Mouse (Mus musculus) CH12.LX (cell line): ENCODE results near the gene Dzip1l. TPM values are rescaled to one million over a fixed set of nuclear protein-coding genes. Genes with fewer than 3 reads are reported as not detected.

ENCODE experiments used
- DNase-seq: peaks from one replicate; pipeline ENCODE4 v3.0.0-alpha.2; 2013; ENCODE audit errors: extremely low read depth
- H3K27ac ChIP-seq: 2 replicates; pipeline ENCODE4 v1.5.1; 2012; ENCODE audit warnings: low read depth, mild to moderate bottlenecking, control low read depth, moderate library complexity; ENCODE audit not compliant: insufficient read depth
- H3K27me3 ChIP-seq: replicated peaks from 2 replicates; pipeline ENCODE3; 2012; ENCODE audit warnings: inconsistent platforms
- H3K36me3 ChIP-seq, 2 experiments: replicated peaks in 1 of 2; 2 replicates each; pipeline versions ENCODE3 to v1.6.1; 2012; ENCODE audit warnings: inconsistent platforms in 1 of 2, low read length in 1 of 2, mild to moderate bottlenecking in 1 of 2, mixed read lengths in 1 of 2, moderate library complexity in 1 of 2; ENCODE audit not compliant: control insufficient read depth in 1 of 2, insufficient read depth in 1 of 2
- H3K4me1 ChIP-seq, 2 experiments: 2 replicates each; pipeline ENCODE4 v1.6.1; 2012; ENCODE audit warnings: inconsistent platforms in 1 of 2, moderate library complexity in 1 of 2; ENCODE audit not compliant: insufficient read depth in 2 of 2, control insufficient read depth in 1 of 2
- H3K4me2 ChIP-seq: 2 replicates; pipeline ENCODE4 v1.6.1; 2012; ENCODE audit warnings: low read depth, mild to moderate bottlenecking, control low read depth; ENCODE audit not compliant: poor library complexity, insufficient read depth, severe bottlenecking
- H3K4me3 ChIP-seq, 3 experiments: fragments of 150-350 bp in 1 of 3; sonication (generic) in 1 of 3; replicated peaks in 1 of 3; 2 replicates each; pipeline versions ENCODE3 to v1.5.1; 2011 to 2012; ENCODE audit warnings: low read depth in 2 of 3, low read length in 2 of 3, mild to moderate bottlenecking in 2 of 3, moderate library complexity in 2 of 3, control low read depth in 1 of 3, improper control_type of control experiment in 1 of 3, inconsistent platforms in 1 of 3, mixed read lengths in 1 of 3; ENCODE audit not compliant: poor library complexity in 1 of 3
- H3K79me2 ChIP-seq: replicated peaks from 2 replicates; pipeline ENCODE4 v1.6.1; 2012; ENCODE audit warnings: mild to moderate bottlenecking, moderate library complexity; ENCODE audit not compliant: control insufficient read depth, poor library complexity, insufficient read depth, severe bottlenecking; ENCODE audit errors: extremely low read depth
- H3K9ac ChIP-seq: 2 replicates; pipeline ENCODE4 v1.6.1; 2012; ENCODE audit warnings: low read depth, mild to moderate bottlenecking, control low read depth, moderate library complexity; ENCODE audit not compliant: insufficient read depth
- H3K9me3 ChIP-seq: replicated peaks from 2 replicates; pipeline ENCODE3; 2012; ENCODE audit warnings: low read length, inconsistent platforms, mixed read lengths
- BHLHE40 ChIP-seq: IDR thresholded peaks from 2 replicates; pipeline ENCODE4 v1.6.1; 2011; ENCODE audit warnings: mild to moderate bottlenecking, low read depth, low read length, improper control_type of control experiment
- CHD1 ChIP-seq: IDR thresholded peaks from 2 replicates; pipeline ENCODE4 v1.6.1; 2012; ENCODE audit warnings: low read depth, low read length, improper control_type of control experiment, inconsistent platforms
- CTCF ChIP-seq, 2 experiments: IDR thresholded peaks in 1 of 2; conservative IDR thresholded peaks in 1 of 2; 2 replicates each; pipeline ENCODE4 v1.5.1; 2011 to 2012; ENCODE audit warnings: low read depth in 2 of 2, low read length in 2 of 2, improper control_type of control experiment in 1 of 2, inconsistent platforms in 1 of 2, mild to moderate bottlenecking in 1 of 2, moderate library complexity in 1 of 2
- ELF1 ChIP-seq: IDR thresholded peaks from 2 replicates; pipeline ENCODE4 v1.6.1; 2014; ENCODE audit warnings: low read depth, mild to moderate bottlenecking, inconsistent platforms, low read length, improper control_type of control experiment
- ETS1 ChIP-seq: conservative IDR thresholded peaks from 2 replicates; pipeline ENCODE4 v1.6.1; 2012; ENCODE audit warnings: low read depth, mild to moderate bottlenecking, inconsistent platforms, low read length, improper control_type of control experiment, moderate library complexity
- HCFC1 ChIP-seq: IDR thresholded peaks from 2 replicates; pipeline ENCODE4 v1.6.1; 2012; ENCODE audit warnings: low read depth, mild to moderate bottlenecking, inconsistent platforms, low read length, improper control_type of control experiment
- IRF4 ChIP-seq: IDR thresholded peaks from 2 replicates; pipeline ENCODE4 v1.6.1; 2014; ENCODE audit warnings: low read depth, mild to moderate bottlenecking, inconsistent platforms, low read length, improper control_type of control experiment
- MAX ChIP-seq: IDR thresholded peaks from 2 replicates; pipeline ENCODE4 v1.6.1; 2011; ENCODE audit warnings: low read length, improper control_type of control experiment
- MEF2A ChIP-seq: IDR thresholded peaks from 2 replicates; pipeline ENCODE4 v1.6.1; 2014; ENCODE audit warnings: low read depth, mild to moderate bottlenecking, inconsistent platforms, low read length, improper control_type of control experiment, borderline replicate concordance
- MXI1 ChIP-seq: IDR thresholded peaks from 2 replicates; pipeline ENCODE4 v1.6.1; 2011; ENCODE audit warnings: mild to moderate bottlenecking, low read depth, low read length, improper control_type of control experiment
- MYC ChIP-seq: IDR thresholded peaks from 2 replicates; pipeline ENCODE4 v1.6.1; 2011; ENCODE audit warnings: low read depth, mild to moderate bottlenecking, improper control_type of control experiment, low read length
- NRF1 ChIP-seq: IDR thresholded peaks from 2 replicates; pipeline ENCODE4 v1.6.1; 2014; ENCODE audit warnings: low read depth, mild to moderate bottlenecking, inconsistent platforms, low read length, improper control_type of control experiment, moderate library complexity
- PAX5 ChIP-seq: IDR thresholded peaks from 2 replicates; pipeline ENCODE4 v1.6.1; 2012; ENCODE audit warnings: low read length, inconsistent platforms, mixed read lengths
- SIN3A ChIP-seq: IDR thresholded peaks from 2 replicates; pipeline ENCODE4 v1.6.1; 2012; ENCODE audit warnings: low read length, improper control_type of control experiment, inconsistent platforms
- SMC3 ChIP-seq: IDR thresholded peaks from 2 replicates; pipeline ENCODE4 v1.6.1; 2011; ENCODE audit warnings: low read depth, low read length, improper control_type of control experiment
- USF1 ChIP-seq: IDR thresholded peaks from 2 replicates; pipeline ENCODE4 v1.6.1; 2014; ENCODE audit warnings: low read depth, mild to moderate bottlenecking, inconsistent platforms, low read length, improper control_type of control experiment
- USF2 ChIP-seq: conservative IDR thresholded peaks from 2 replicates; pipeline ENCODE4 v1.6.1; 2011; ENCODE audit warnings: low read depth, low read length, improper control_type of control experiment
- ZMIZ1 ChIP-seq: IDR thresholded peaks from 2 replicates; pipeline ENCODE4 v1.6.1; 2012; ENCODE audit warnings: low read depth, mild to moderate bottlenecking, inconsistent platforms, low read length, improper control_type of control experiment
- dilution Hi-C: fragments of 300-500 bp; cut with MboI; formaldehyde crosslinking; loops from 2 replicates; pipeline ENCODE4 v1.14.3; 2020; ENCODE audit warnings: low sequenced_read_pairs; ENCODE audit not compliant: extremely low pct_unique_long_range_greater_than_20kb, extremely low pct_ligation_motif_present
- in situ Hi-C: fragments of 300-500 bp; cut with MboI; formaldehyde crosslinking; loops from 3 replicates; pipeline ENCODE4 v1.14.3; 2019; ENCODE audit warnings: low sequenced_read_pairs, low pct_ligation_motif_present, low pct_unique_long_range_greater_than_20kb, mixed read lengths
- polyA plus RNA-seq: library from polyadenylated mRNA; unstranded; fragments of >175 nt; gene quantifications from 2 replicates; pipeline ENCODE4 v1.2.1, GENCODE M21; 2012; ENCODE audit warnings: low read depth; ENCODE audit not compliant: insufficient read length
- total RNA-seq, 2 experiments: library from RNA; depleted of rRNA; stranded (reverse); fragments of 300-350 nt in 1 of 2; fragments of >200 nt in 1 of 2; gene quantifications; 2 replicates each; pipeline ENCODE4 v1.2.3; 2012 to 2014

The Dzip1l gene
- total and polyA plus RNA-seq, 3 experiments = not detected

DNA sequence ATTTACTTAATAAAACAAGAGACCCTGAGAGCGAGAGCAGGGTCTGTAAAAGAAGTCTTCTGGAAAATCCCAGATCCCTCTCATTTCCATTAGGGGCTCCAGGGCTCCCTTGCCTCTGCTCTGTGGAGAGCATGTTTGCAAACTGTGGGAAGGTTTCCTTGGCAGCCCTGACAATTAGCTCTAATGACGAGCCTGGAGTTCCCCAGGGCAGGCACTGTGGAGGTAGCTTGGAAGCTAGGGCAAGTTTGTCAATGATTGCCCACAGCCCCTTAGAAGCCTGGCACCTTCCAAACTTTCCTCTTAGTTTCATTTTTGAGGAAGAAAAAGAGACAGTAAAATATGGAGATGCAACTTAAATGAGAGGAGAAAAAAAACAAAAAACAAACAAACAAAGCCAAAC lies 2.5 kb downstream of the Dzip1l start:
- dilution Hi-C loops = no loop called here
- Histone ChIP-seq H3K36me3 (no peaks in the 10 kb centered on the region), H3K4me3 (no peak overlapping the region)
- no peak for DNase-seq
- TF ChIP-seq IRF4 (no peak), MEF2A (no peak), ZMIZ1 (no peak), CHD1 (no peak), USF2 (no peak), PAX5 (no peak), MXI1 (no peak), ETS1 (no peak)
- TF ChIP-seq, all 38 proteins: peak for 0
- no peak overlapping the region for H3K27ac ChIP-seq
- no peak overlapping the region for H3K9ac ChIP-seq
- no peaks in the 10 kb centered on the region for H3K9me3 ChIP-seq
- no peak overlapping the region; the same call in 1 of the 2 replicates for H3K4me2 ChIP-seq
- no peaks in the 10 kb centered on the region for H3K27me3 ChIP-seq
- in situ Hi-C loops = no loop called here
- H3K79me2 ChIP-seq = no peaks in the 10 kb centered on the region
- no peaks in the 10 kb centered on the region for H3K4me1 ChIP-seq

DNA sequence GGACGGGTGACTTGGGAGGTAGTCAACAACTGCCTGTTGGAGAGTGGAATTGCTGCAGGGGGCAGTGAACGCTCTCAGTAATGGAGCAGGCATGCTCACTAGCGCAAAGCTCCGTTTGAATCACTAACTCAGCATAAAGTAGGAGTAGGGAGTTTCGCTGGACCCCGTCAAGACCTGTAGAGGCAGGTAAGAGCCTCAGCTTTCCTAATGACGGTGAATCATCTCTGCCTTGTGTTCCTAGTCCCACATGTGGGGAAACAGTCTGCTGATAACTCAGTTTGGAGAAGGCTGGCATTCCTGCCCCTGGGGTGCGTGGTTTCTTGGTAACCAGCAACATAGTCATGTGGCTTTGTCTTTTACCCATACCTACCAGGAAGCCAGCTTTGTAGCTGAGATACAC lies 3.0 kb downstream of the Dzip1l start:
- Histone ChIP-seq H3K4me3 (no peak overlapping the region), H3K27me3 (no peaks in the 10 kb centered on the region), H3K9ac (no peak overlapping the region), H3K27ac (no peak overlapping the region), H3K9me3 (no peaks in the 10 kb centered on the region), H3K4me1 (no peaks in the 10 kb centered on the region), H3K36me3 (no peaks in the 10 kb centered on the region), H3K79me2 (no peaks in the 10 kb centered on the region), H3K4me2 (no peak overlapping the region)
- dilution Hi-C loops = no loop called here
- no peak for DNase-seq
- in situ Hi-C loops = no loop called here
- TF ChIP-seq BHLHE40 (no peak), CTCF (conservative IDR thresholded peaks at IDR 0.05 in 1 of 2, IDR thresholded peaks at IDR 0.05 in 1 of 2; ENCODE audit: low read depth in 2 of 2, low read length in 2 of 2) (no peak), SMC3 (no peak), MAX (no peak), ELF1 (no peak), SIN3A (no peak)

DNA sequence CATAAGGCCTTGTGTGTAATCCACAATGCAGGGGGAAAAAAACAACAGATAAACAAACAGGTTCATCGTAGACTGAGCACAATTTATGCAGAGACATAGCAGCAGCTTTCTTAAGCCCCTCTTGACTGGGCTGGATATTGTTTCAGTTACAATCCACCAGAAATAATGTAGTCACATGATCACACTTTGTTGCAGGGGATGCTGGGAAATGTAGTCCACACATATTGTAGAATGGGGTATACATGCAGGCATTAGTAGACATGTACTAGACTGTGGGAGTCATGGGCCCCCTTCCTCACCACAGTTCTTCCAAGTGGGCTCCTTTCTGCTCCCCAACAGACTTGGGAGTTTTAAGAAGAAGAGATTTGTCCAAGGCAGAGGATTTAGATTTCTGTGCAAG lies 7.5 kb downstream of the Dzip1l start:
- Histone ChIP-seq H3K27me3 (no peaks in the 10 kb centered on the region), H3K36me3 (no peaks in the 10 kb centered on the region), H3K9me3 (no peaks in the 10 kb centered on the region), H3K79me2 (no peaks in the 10 kb centered on the region), H3K27ac (no peak overlapping the region), H3K4me1 (no peaks in the 10 kb centered on the region), H3K4me2 (no peak overlapping the region), H3K4me3 (no peak overlapping the region), H3K9ac (no peak overlapping the region)
- in situ Hi-C loops = no loop called here
- no peak for DNase-seq
- dilution Hi-C loops = no loop called here
- no peak for TF ChIP-seq BHLHE40
- TF ChIP-seq MYC = no peak
- no peak for TF ChIP-seq NRF1
- peak; percentile 75 for TF ChIP-seq HCFC1
- peak; percentile 32 for TF ChIP-seq USF2
- TF ChIP-seq USF1 = peak; percentile 37
